Mouse (Mus musculus): ENCODE measurements at regions not wholly inside any gene's neighbourhood (a gene's known extent, or its start where the extent isn't known, plus 50 kb on each side); places are given as distances from the start of the nearest gene placed in this dataset.

- TF ChIP-seq CTCF (IDR thresholded peaks at IDR 0.05; ENCODE audit: low read depth, low read length) (no peak), GATA1 (IDR thresholded peaks at IDR 0.05; ENCODE audit: borderline replicate concordance, low read length) (no peak), TAL1 (conservative IDR thresholded peaks at IDR 0.05; ENCODE audit: low read depth, low read length) (no peak), POLR2AphosphoS5 (IDR thresholded peaks at IDR 0.05; ENCODE audit: insufficient replicate concordance, low read depth, low read length) (no peak), GATA2 (IDR thresholded peaks at IDR 0.05; ENCODE audit: borderline replicate concordance, low read depth, low read length) (no peak)
Measured at GRCm38 (mm10) chr5:62473412-62473811, 292.5 kb downstream of the Arap2 start.
